Mouse (Mus musculus) cerebellum, adult 2 months (tissue): ENCODE results near the gene Hoxb6.

Experiments
- CTCF ChIP-seq: fragments of 200-500 bp; IDR thresholded peaks from 2 replicates; pipeline ENCODE4 v1.5.1; 2011; ENCODE audit warnings: low read depth, mild to moderate bottlenecking, control low read depth, low read length, moderate library complexity, borderline replicate concordance; ENCODE audit not compliant: insufficient read depth
- POLR2A ChIP-seq: fragments of 200-500 bp; IDR thresholded peaks from 2 replicates; pipeline ENCODE4 v1.6.1; 2011; ENCODE audit warnings: low read length, control low read depth, borderline replicate concordance; ENCODE audit not compliant: insufficient read depth

DNA sequence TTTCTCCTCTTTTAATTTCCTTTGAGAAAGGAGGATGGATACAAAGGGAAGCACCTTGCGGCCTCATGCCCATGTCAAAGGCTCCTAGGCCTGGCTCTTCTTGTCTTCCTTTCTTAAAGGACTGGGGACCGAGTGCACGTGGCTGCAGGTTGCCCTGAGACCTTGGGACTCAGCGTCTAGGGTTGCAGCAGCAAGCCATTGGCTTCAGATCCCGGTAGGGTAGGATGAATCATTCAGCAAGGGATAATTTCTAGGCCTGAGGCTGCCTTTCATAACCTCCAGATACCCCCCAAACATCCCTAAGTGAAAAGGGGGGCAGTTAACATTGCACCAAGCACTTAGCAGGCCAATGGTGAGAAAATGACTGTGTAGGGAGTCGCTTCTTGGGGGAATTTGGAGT, 18.8 kb downstream of the Hoxb6 start:
- TF ChIP-seq CTCF = no peak
- no peak for TF ChIP-seq POLR2A
